Mouse (Mus musculus) cerebellum, postnatal 14 days (tissue): ENCODE measurements around the gene Pqlc2.

Experiments
- DNase-seq, 2 experiments: peaks; one replicate each; pipeline ENCODE4 v3.0.0; 2021; ENCODE audit warnings: mixed read lengths in 2 of 2

Pqlc2 gene

DNA sequence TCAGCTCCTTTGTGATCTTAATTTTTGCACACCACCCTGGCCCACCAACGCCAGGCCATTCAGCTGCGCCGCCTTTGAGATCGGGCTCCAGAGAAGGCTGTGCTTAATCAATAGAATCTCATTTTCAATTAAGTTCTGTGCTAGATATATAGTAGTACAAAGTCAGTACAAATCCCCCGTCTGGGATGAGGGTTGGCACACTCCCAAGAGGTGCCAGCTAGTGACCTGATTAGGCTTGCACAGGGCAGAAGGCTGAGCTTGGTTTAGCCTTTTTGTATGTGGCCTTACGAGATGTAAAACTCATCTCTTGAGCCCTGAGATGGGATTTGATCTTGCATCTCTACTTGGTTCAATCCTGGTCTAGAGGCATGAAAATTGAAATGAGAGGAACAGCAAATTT is 47.5 kb downstream of the Pqlc2 start:
- no peak for DNase-seq

DNA sequence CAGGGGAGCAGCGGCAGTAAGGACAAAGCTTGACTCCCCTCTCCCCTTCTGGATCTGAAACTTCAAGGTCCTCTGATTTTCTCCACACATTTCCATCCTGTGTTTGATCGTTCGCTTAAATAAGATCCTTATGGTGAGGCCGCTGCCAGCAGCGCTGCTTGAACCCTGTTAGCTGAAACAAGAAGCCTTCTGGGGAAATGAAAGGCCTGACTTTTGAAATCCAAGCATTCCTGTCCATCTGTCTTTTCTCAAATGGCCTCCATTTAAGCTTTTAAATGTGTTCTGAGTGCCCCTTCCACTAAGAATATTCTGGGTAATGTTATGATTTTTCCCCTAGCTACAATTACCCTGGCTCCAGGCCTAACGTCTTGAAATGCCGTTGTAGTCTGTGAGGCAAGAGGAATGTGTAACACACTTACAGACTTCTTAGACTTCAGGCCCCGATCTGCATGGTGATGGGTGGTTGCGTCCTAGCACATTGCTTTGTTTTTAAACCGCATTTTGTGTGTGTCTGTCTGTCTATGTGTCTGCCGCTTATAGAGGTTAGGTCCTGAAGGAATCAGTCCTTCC is 51.1 kb downstream of the Pqlc2 start:
- DNase-seq, result no peak

DNA sequence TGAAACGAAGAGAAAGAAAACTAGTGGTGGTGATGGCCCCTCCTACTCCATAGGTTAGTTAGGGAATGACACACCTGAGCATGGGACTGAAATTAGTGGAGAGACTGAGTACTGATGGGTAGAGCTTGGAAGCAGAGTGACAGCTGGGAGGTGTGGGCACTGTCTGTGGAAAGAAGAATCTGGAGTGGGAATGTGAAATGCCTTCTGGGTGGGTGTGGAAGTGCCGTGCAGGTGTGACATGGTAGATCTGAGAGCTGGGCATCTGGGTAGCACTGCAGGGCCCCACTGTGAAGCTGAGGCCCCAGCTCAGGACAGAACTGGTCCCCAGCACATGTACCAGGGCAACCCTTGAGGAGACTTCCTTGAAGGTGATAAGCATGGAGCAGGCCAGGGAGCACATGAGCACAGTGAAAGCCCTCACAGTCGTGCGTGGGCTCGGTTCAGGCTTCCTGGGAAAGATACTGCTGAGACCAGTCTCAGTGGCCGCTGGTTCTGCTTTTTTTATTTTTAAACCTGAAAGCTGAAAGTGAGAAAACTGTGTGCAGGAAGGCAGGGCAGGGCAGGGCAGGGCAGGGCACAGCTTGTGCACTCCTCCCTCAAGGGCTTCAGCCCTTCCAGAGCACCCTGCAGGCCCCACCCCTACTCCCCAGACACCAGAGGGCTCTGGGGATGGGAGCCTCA is 51.7 kb downstream of the Pqlc2 start:
- DNase-seq, result no peak

DNA sequence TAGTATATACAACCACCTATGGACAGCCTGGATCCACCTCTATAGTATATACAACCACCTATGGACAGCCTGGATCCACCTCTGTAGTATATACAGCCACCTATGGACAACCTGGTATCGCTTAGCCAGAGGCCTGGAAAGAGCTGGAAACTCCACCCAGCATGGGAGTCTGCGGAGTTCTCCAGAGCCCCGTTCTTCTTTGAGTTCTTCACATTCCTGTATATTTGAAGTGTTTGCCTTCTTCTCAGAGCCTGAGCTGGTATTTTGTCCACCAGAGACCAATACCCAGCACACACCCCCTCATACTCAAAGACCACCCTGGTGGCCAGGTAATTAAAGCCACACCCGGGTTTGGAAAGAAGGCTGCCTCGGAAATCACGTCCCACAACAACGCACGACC is 53.8 kb downstream of the Pqlc2 start:
- DNase-seq, result no peak

DNA sequence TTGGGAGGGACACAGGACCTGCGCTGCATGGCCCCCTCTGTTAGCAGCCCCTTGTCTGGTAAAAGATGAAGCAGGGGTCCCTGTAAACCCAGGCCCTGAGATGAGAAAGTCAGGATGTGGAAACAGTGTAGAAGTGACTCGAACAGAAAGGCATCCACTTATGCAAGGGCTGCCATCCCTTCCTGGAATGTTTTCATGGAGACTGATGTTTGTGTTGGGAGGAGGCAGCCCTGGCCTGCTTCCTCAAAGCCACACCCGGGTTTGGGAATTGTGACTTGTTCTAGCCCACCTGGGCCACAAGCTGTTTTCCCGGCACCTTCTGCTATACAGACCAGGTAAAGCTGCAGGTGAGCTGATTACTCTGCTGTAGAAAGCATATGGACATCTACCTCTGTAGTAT is 54.4 kb downstream of the Pqlc2 start:
- no peak for DNase-seq

DNA sequence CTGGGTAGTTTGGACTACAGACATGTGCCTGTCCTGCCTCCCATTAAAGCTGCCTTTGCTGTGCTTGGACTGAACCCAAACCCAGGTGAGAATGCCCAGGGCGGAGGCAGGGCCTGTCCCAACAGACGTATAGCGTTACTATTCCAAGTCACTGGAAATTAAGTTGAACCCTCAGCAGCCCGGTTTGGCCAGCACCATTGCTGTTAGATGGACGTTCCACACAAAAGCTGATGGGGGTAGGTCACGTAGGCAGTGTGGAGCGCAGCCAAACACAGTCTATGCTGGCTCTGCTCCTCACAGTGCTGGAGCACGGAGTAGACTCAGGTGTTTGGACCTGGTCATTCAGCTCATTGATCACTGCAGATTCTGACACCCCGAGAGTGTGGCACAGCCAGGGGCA is 57.3 kb downstream of the Pqlc2 start:
- peak in 1 of 2 experiments; percentile 57 for DNase-seq

DNA sequence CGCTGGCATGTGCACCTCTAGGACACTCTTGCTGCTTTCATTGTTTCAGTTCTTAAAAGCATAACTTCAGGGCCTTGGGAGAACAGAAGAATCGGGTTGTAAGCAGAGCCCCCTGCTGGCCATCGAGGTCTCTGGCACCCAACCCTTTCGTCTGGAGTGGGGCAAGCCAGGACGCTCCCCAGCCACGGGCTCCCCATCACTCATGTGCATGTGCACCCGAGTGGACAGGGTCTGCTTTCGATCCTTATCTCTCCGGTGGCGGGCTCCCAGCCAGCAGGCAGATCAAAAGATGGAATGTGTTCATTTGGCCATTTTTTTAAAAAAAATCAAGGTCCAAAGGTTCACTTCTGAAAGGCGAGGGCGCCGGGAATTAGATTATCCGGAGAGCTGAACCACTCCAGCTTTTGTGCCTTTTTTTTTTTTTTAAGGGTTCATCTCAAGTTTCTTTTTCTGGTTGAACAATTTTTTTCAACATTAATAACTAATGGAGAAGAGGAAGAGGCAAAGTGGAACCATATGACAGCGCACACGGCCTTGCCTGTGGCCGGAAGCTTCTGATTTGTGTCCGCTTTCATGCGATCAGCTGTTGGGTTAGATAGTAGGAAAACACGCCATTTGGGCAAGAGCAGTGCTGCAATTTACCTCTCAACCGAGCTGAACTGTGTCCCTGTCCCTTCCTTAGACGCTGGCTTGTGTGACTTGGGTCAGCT is 58.3 kb downstream of the Pqlc2 start:
- peak; percentile 78 to 82 for DNase-seq

DNA sequence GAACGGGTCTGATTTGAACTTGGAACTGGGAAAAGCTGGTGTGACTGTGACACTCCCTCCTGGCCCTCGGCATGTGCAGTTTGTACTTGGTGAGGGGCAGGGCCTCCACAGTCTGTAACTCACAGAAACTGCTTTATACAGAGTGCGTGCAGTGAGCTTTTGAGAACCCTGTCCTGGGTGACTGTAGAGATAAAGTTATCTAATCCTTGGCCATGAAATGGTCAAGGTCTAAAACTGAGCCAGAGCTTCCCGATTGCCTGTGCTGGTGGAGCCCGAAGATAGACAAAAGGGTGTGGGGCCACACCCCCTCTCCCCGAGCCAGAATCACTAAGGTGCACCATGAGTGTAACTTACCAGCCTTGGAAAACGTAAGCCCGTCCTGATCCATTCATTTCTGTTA is 59.6 kb downstream of the Pqlc2 start:
- DNase-seq, result no peak

DNA sequence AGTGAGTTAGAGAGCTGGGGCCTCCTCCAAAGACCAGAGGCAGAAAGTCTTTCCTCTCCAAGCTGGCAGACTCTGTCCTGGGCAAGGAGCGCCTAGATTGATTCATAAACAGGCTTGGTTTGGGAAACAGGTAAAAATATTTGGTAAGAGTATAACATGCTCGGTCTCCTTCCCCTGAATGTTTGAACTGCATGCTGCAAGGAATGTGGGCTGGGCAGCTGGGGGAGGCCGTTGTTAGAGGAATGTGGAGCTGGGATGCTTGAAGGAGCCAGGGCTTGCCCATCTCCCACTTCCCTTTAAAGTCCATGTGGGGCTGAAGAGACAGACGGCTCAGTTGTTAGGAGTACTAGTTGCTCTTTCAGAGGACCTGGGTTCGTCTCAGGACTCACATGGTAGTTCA is 60.5 kb downstream of the Pqlc2 start:
- DNase-seq, result no peak

DNA sequence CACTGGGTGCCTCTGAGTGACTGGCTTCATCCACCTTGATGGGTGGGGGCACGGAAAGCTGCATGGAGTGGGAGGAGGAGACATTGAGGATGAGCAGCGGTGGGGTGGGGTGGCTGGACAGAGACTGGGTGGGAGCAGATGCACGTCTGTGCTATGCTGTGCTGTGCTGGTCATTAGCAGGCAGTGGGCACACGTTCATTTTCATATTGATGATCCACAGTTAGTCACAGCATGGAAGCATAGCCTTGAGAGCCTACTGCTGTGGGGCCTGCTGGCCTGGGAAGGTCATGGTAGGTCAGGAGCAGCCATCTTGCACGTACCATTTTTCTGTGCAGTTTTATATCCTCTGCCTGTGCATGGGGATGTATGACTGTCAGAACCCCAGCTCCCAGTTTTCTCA is 61.8 kb downstream of the Pqlc2 start:
- no peak for DNase-seq

DNA sequence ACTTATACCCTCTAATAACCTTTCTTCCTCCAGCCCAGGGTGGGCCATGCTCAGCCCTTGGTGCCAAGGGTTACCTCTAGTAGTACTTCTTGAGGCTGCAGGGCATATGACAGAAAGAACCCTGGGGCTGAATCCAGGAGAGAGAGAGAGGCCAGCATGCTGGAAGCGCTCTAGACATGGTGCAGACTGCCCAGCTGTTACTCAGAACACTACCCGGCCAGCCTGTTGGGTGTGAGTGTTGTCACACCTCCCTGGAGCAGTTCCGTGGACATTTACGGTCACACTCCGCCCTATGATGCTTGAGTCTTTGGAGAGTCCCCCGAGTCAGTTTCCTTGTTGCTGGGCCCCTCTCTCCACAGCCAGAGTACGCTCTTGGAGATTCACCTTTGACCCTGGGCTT is 62.5 kb downstream of the Pqlc2 start:
- no peak for DNase-seq

DNA sequence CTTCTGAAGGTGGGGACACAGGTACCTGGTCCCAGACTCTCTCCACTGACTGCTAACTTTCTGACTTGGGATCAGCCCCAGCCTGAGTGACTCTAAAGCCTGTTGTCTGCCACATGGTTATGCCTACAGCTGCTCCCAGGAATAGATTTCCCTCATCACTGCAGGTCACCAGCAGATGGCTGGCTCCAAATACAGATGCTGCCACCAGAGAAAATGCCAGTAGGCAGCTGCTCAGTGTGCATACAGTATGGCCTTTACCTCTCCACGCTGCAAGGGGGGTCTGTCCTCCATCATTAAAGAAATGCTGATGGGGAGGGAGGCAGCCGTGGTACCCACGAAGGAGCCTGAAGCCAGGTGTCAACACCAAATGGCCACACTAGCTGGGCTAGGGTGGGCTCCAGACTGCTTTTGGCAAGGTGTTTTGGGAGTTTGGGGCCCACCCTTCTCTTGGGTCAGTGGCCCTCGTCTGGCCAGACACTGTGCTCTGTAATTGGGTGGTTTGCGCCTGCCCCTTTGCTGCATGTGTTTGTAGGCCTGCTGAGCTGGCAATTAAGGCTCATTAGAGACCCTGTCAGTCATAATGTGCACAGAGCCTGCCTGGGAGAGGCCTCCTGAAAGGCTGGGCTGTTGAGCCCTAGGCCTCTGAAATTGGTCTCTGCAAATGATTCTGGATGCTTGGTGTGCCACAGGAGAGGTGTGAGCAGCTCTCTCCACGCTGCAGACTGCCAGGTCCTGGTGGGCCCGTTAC is 64.2 kb downstream of the Pqlc2 start:
- DNase-seq, result no peak

DNA sequence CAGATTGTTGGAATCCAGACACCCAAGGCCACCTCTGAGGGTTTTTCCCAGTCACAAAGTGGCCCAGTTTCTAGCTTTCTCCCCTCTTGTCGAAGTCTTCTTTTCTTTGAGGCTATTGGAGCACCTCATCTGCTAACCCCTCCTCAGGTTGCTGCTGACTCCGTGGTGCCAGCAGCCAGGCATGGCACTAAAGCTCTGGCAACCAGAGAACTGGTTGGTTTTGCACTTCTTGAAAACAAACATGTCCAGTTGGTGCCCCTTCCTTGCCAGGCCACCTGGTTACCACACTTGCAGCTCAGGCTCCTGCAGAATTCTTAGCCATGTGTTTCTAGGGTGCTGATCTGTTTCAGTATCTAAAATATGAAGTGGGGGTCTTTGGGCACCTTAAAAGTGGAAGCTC is 65.0 kb downstream of the Pqlc2 start:
- DNase-seq, result no peak

DNA sequence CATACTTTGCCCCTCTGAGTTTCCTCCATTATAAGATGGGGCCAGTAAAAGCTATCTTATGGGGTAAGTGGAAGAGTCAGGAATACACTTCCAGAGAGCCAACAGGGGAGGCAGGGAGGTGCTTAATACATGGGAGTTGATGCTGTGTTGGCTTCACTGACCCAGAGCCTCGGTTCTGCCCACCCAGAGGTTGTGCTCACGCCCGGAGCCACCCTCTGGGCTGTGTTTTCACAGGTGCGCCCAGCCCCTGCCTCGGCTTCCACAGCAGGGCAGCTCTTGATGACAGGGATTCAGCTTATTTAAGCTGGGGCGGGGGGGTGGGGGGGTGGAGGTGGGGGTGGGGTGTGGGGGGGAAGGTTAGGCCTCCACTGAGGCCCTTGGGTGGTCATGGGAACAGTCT is 65.7 kb downstream of the Pqlc2 start:
- no peak for DNase-seq

DNA sequence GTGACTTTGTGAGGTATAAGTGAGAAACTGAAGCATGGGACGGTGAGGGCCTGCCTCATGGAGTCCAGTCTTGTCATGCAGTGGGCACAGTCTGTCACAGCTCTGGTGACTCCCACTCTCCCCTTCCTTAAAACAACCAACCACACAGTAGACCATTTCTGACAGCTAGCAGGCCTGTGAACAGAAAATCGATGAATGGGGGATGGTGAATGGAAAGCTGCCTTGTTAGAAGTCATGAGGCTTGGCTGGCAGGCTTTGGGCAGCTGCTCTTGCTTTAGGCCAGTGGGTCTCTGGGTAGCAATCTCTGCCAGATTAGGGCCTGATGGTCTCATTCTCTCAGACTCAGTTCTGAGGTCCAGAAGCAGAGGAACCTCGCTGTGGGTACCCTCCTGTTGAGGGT is 66.3 kb downstream of the Pqlc2 start:
- no peak for DNase-seq
